Mouse (Mus musculus) stomach, postnatal 0 days (tissue): Measurements from ENCODE around the gene Mndal.
"Not testable (repeated sequence)": the region's sequence is repeated elsewhere in the genome, so short reads cannot be mapped to it uniquely, and the experiment has no call there.

Experiments used
- CTCF ChIP-seq: IDR thresholded peaks from 2 replicates; pipeline ENCODE4 v1.5.1; 2016; ENCODE audit warnings: antibody characterized with exemption, low read depth, mild to moderate bottlenecking, moderate library complexity
- EP300 ChIP-seq: optimal IDR thresholded peaks from 2 replicates; pipeline ENCODE3; 2016; ENCODE audit warnings: antibody characterized with exemption

- TF ChIP-seq CTCF = peak; percentile 38
- not testable (repeated sequence) for TF ChIP-seq EP300
Measured at GRCm38 (mm10) chr1:173853711-173854110, 88.6 kb downstream of the Mndal start.
